Mouse (Mus musculus) telencephalon, adult 2 months (tissue): ENCODE results near the gene Hinfp.

Source experiments
- DNase-seq: peaks from one replicate; pipeline ENCODE4 v3.0.0-alpha.2; 2011; ENCODE audit warnings: low read depth, low spot score

The Hinfp gene

DNA sequence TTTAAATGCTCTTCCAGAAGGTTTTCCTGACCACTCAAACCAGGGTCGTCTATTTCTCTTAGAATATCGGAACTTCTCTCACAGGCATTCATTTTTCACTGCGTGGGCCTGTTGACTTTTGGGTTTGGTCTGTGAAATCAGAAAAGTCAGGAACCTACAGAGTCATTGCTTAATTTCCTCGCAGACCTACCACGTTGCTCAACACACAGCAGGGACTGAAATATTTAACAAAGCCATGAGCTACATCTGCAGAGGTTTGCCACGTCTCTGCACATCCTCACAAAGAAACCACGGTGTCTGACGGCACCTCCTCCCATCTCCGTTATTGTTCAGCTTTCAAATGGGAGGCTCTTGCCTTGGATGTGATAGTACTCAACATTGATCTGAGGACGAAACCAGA lies 46.5 kb downstream of the Hinfp start:
- DNase-seq, result no peak

DNA sequence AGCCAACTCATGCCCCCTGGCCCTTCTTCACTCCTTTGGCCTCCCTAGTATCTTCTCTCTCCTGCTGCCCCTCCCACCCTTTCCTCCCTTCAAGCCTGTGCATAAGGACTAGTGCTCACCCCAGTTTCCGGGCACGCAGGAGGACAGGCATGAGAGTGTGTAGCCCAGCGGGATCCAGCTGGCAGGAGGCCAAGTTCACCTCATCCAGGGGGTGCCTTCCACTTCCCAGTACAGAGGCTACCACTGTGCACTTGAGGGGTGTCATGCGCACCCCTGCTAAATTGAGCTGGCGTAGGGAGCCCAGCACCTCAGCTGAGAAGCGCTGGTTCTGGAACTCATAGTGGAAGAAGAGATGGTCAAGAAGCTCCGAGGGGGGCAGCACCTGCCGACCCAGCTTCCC lies 49.3 kb downstream of the Hinfp start:
- DNase-seq, result no peak

DNA sequence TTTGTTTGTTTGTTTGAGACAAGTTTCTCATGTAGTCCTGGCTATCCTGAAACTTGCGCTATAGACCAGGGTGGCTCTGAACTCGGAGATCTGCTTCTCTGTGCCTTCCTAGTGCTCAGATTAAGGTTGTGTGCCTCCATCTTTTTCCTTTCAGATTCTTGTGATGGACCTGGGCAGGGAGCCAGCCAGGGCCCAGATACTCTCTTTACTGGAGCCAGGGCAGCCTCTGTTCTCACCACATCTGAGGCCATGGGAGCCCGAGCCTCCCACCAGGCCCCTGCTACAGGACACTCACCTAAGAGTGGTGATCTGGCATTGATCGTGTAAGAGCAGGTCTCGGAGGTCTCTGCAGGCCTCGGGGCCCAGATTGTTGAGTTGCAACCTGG lies 50.3 kb downstream of the Hinfp start:
- DNase-seq, result no peak

DNA sequence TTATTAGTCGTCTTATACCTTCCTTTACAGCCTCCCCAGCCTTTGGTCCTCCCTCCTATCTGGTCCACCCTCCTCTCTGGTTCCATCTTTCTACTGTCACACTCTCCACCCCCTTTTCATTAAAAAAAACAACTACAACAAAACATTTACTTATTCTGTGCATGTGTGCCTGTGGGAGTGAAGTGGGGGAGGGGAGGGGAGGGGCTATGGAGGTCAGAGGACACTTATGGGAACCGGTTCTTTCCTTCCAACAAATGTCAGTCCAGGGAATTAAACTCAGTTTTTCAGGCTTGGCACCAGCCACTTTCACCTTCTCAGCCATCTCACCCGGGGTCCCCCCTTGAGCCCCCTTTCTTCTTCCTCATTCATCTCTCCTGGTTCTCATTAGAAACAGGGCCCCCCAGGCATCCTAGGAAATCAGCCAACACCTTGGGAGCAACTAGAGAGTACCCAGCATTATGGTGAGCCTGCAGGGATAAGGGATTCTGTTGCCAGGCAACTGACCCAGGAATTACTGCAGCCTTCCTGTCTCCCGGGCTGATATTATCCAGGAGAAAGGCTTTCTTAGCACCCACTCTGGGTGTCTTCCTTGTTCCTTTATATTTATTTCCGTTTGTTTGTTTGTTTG lies 50.8 kb downstream of the Hinfp start:
- no peak for DNase-seq

DNA sequence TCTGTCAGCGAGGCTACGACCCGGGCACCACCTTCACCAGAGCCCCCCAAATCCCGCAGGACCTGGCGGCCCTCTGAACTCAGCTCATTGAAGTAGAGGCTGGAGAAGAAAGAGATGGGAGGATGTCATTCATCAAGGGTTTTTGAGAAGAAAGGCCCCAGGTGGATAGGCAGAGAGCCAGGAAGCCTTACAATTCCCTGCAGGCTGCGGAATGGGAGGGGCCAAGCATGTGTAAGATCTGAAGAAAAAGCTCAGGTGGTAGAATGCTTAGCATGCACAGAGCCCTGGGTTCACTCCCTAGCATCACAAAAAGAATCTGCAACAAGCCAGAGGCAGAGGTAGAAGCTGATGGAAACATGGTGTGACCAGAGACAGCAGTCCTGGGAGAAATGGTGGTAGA lies 52.0 kb downstream of the Hinfp start:
- no peak for DNase-seq

DNA sequence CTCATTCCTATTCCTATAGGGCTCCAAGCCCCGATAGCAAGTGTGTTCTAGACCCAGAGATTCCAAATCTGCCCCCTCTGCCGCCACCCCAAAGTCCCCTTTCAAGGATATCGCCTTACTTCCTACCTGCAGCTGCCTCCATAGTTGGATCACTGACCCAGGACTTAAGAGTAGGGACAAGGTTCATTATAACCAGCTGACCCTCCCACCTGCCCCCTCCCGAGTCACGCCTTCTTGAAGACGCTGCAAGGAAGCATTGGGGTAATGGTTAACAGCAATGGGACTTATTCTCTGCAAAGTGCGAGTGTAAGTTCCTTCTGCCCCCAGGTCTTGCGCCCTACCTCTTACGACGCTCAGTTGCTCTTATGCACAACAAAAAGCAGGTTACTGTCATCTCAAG lies 54.2 kb downstream of the Hinfp start, which contains the start of gene Pdzd3:
Gene Pdzd3, minus strand, starts transcription at position 158 of the 400 bp plus-strand sequence.
- DNase-seq, result no peak

DNA sequence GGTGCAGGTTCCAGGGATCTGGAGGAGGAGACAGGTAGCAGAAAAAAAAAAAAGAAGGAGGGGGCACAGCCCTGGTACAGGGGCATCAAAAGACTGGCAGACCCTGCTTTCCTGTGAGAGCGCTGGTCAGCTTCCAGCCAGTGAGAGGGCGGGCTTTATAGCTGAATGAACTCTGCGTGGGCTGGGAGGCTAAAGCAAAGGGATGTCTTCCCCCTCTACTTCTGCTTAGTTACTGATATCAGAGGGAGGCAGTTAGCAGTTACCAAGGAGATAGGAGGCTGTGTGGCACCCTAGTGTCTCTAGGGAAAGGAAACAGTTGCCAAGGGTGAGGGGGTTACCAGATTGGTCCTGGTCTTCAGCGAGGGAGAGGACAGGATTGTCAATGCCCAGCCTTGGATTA lies 55.0 kb downstream of the Hinfp start:
- DNase-seq, result no peak

DNA sequence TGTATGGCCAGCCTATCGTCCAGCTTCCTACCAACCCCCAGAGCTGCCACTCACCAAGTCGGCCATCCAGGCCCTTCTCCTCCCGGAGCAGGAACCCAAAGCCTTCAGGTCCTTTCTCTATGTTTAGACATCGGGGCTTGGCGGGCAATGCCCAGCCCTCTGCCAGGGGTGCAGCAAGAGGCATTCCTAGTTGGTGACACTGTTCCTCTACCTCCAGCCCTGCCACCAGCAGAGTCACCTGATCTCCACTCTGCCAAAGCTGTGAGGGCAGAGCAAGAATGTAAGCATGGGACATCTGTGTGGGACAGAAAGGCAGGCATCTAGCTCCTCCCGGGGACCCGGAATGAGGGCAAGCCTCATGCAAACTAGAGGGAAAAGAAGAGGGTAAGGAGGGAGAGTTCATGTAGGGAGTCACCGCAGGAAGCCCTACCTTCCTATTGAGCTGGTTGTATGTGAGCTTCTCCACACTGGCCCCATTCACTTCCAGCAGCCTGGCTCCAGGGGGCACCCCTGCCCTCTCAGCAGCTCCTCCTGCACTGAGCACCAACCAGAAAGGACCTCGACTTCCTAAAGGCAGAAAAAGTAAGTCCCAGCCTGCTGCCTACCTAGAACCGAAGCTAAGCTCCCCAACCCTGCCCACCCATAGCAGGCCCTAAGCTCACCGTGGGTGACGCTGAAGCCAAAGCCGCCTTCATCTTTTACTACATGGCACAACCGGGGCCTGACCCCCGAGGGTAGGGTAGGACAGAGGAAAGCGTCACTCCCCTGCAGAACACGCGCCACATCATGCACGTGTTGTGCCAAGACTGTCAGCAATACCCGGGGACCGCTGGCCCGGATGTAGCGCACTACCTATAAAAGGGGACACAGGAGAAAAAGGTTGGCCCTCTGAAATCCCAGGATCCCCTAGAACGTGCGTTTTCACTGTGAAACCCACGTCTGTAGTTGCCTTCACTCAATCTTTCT lies 56.0 kb downstream of the Hinfp start:
- DNase-seq, result no peak

DNA sequence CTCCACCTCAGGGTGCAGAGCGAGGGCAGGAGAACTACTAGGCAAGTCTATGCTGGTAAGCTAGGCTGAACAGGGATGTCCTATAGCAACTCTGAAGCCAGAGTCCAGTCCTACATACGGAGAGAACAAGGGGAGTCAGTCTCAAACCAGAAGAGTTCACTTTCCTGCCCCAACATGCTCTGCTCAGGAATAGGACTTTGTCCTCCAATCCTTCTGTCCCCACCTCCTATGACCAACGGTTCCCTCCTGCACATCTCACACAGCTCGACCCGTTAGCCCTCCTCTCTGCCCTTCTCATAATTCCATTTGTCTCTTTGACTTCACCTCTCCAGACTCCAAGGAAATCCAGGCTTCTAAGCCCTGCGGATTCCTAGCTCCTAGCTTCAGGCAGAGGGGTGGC lies 57.6 kb downstream of the Hinfp start:
- no peak for DNase-seq

DNA sequence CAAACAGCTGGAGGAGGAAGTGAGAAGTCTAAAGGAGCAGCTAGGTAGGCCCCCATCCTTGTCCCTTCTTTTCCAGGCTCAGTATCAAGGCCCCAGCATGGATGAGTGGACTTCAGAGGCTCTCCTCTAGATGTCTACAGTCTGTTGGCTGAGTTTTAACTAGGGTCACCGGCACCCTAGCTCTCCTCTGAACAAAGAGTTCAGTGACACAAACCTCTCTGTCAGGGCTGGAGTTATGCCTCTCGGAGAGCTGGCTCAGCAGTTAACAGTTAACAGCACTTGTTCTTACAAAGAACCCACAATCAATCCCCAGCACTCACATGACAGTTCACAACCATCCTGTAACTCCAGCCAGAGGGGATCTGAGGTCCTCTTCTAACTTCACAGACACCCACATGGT lies 61.9 kb downstream of the Hinfp start:
- DNase-seq, result no peak
